Mouse (Mus musculus): ENCODE measurements around the gene Galnt6. TPM values are rescaled to one million over a fixed set of nuclear protein-coding genes. Genes with fewer than 3 reads are reported as not detected.

Gene Galnt6
- polyA plus RNA-seq, 1 experiment from 2014 or later = 1.8 TPM

DNA sequence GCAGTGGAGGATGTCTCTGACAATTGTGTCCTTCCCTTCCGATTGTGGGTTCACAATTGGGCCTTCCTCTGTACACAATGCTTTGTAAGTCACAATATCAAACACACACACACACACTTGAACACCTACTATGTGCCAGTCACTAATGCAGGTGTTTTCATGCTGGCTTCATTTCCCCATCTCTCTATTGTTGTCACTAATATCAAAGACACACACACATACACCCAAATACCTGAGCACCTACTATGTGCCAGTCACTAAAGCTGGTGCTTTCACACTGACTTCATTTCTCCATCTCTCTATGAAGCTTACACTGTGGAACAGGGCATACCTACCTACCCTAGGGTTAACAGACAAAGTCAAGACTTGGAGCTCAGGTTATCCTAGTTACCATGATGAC is 23.8 kb downstream of the Galnt6 start:
- Histone ChIP-seq H3K4me2 (ENCODE audit: low read depth, low read length) (no peak overlapping the region), H3K4me3 (ENCODE audit: low read depth, low read length) (no peak overlapping the region), H3K36me3 (ENCODE audit: control insufficient read depth, insufficient read depth) (no peaks in the 10 kb centered on the region), H3K9ac (ENCODE audit: low read depth, low read length) (no peak overlapping the region), H3K27me3 (ENCODE audit: control insufficient read depth, insufficient read depth, low read depth, low read length) (peaks cover 5% of the 10 kb centered on the region; the same call in 1 of the 2 replicates), H3K27ac (ENCODE audit: low read length) (no peak overlapping the region), H3K4me1 (ENCODE audit: control insufficient read depth, low read depth, low read length) (peaks cover 18% of the 10 kb centered on the region), H3K9me3 (replicated peaks; ENCODE audit: control insufficient read depth, low read length) (no peaks in the 10 kb centered on the region)
- no peak for ATAC-seq (ENCODE audit: low read depth)
- 55% methylated on average over 1 of the region's 1 CpGs for WGBS (ENCODE audit: insufficient replicate concordance)

DNA sequence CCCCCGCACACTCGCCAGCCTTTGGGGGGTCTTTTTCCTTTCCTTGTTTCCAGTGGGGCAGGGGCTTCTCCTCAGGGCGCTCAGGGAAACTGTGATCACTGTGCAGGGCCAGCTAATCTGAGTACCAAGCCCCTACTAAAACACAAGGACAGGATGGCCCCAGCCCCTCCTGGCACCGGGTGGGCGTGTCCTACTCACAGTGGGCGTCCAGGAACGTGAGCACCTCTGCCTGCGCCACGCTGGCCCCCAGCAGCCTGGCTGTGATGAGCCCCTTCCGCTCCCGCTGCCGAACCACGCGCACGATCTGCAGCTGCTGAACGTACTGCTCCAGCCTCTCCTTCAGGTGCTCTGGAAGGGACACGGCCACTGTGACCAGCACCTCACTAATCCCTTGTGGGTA is 25.3 kb downstream of the Galnt6 start:
- WGBS (ENCODE audit: insufficient replicate concordance) = 30% methylated on average over 17 of the region's 17 CpGs
- Histone ChIP-seq H3K4me2 (ENCODE audit: low read depth, low read length) (no peak overlapping the region), H3K4me1 (ENCODE audit: control insufficient read depth, low read depth, low read length) (peaks cover 21% of the 10 kb centered on the region), H3K27ac (ENCODE audit: low read length) (no peak overlapping the region), H3K4me3 (ENCODE audit: low read depth, low read length) (no peak overlapping the region), H3K9ac (ENCODE audit: low read depth, low read length) (no peak overlapping the region), H3K9me3 (replicated peaks; ENCODE audit: control insufficient read depth, low read length) (no peaks in the 10 kb centered on the region), H3K36me3 (ENCODE audit: control insufficient read depth, insufficient read depth) (no peaks in the 10 kb centered on the region), H3K27me3 (ENCODE audit: control insufficient read depth, insufficient read depth, low read depth, low read length) (peaks cover 5% of the 10 kb centered on the region; the same call in 1 of the 2 replicates)
- ATAC-seq (ENCODE audit: low read depth) = no peak

DNA sequence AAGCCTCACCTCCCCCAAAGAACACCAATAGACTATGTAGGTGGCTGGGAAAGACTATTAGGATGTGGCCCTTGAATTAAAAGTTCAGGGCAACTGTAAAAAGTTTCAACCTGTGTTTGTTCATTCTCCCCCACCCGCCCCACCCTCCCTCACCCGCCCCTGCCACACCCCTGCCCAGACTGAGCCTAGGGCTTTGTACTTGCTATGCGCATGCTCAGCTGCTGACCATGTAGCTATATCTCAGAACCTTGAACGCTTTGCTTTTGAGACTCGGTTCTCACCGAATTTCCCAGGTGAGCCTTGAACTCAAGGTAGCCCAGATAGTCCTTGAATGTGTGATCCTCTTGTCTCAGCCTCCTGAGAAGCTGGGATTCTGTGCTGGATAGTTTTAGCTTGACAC is 27.3 kb downstream of the Galnt6 start:
- Histone ChIP-seq H3K27me3 (ENCODE audit: control insufficient read depth, insufficient read depth, low read depth, low read length) (peaks cover 5% of the 10 kb centered on the region; the same call in 1 of the 2 replicates), H3K36me3 (ENCODE audit: control insufficient read depth, insufficient read depth) (no peaks in the 10 kb centered on the region), H3K27ac (ENCODE audit: low read length) (no peak overlapping the region), H3K9ac (ENCODE audit: low read depth, low read length) (no peak overlapping the region), H3K4me1 (ENCODE audit: control insufficient read depth, low read depth, low read length) (peaks cover 21% of the 10 kb centered on the region), H3K9me3 (replicated peaks; ENCODE audit: control insufficient read depth, low read length) (no peaks in the 10 kb centered on the region), H3K4me3 (ENCODE audit: low read depth, low read length) (no peak overlapping the region), H3K4me2 (ENCODE audit: low read depth, low read length) (peak overlapping the region; percentile 11; the same call in 1 of the 2 replicates)
- ATAC-seq (ENCODE audit: low read depth) = no peak
- 23% methylated on average over 6 of the region's 6 CpGs for WGBS (ENCODE audit: insufficient replicate concordance)

DNA sequence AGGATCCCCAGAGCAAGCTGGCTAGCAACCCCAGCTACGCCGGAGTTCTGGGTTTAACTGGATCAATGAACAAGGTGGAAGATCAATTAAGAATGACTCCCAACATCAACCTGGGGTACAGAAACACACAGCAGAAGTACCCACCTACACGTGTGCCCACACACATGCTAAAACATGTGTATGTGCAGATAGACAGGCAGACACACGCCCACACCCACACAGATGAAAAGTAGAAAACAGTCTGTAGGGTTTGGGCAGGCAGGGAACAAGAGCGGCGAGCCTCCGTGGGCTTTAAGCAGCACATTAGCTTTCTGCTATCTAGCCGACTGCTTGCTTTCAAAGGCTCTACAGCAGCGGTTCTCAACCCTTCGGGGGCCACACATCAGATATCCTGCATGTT is 28.1 kb downstream of the Galnt6 start:
- H3K4me3 ChIP-seq (ENCODE audit: low read depth, low read length) = no peak overlapping the region
- H3K27me3 ChIP-seq (ENCODE audit: control insufficient read depth, insufficient read depth, low read depth, low read length) = peaks cover 5% of the 10 kb centered on the region; the same call in 1 of the 2 replicates
- H3K9ac ChIP-seq (ENCODE audit: low read depth, low read length) = no peak overlapping the region
- no peak for ATAC-seq (ENCODE audit: low read depth)
- H3K36me3 ChIP-seq (ENCODE audit: control insufficient read depth, insufficient read depth) = no peaks in the 10 kb centered on the region
- peaks cover 21% of the 10 kb centered on the region for H3K4me1 ChIP-seq (ENCODE audit: control insufficient read depth, low read depth, low read length)
- no peaks in the 10 kb centered on the region for H3K9me3 ChIP-seq (replicated peaks; ENCODE audit: control insufficient read depth, low read length)
- WGBS (ENCODE audit: insufficient replicate concordance) = 18% methylated on average over 10 of the region's 10 CpGs
- H3K4me2 ChIP-seq (ENCODE audit: low read depth, low read length) = no peak overlapping the region
- H3K27ac ChIP-seq (ENCODE audit: low read length) = no peak overlapping the region

DNA sequence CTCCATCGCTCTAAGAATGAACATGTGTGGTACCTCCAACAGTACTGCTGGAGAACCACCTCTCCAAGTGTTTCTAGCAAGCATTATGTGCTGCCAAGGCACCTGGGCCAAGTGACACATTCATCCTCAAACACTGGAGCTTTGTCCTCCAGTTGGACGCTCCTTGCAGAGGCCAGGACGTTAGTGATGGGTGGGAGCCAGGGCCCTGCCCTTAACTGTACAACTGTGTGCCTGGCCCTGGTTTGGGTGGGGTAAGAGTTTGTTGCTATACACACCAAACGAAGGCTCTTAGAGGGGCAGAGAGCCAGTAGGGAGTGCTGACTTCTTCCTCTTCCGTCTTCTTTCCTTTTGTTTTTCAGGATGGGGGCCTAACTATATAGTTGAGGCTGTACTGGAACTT is 28.8 kb downstream of the Galnt6 start:
- 37% methylated on average over 5 of the region's 5 CpGs for WGBS (ENCODE audit: insufficient replicate concordance)
- Histone ChIP-seq H3K9ac (ENCODE audit: low read depth, low read length) (no peak overlapping the region), H3K4me2 (ENCODE audit: low read depth, low read length) (no peak overlapping the region), H3K27me3 (ENCODE audit: control insufficient read depth, insufficient read depth, low read depth, low read length) (peaks cover 5% of the 10 kb centered on the region; the same call in 1 of the 2 replicates), H3K4me3 (ENCODE audit: low read depth, low read length) (no peak overlapping the region), H3K9me3 (replicated peaks; ENCODE audit: control insufficient read depth, low read length) (no peaks in the 10 kb centered on the region), H3K4me1 (ENCODE audit: control insufficient read depth, low read depth, low read length) (peaks cover 21% of the 10 kb centered on the region), H3K27ac (ENCODE audit: low read length) (no peak overlapping the region), H3K36me3 (ENCODE audit: control insufficient read depth, insufficient read depth) (no peaks in the 10 kb centered on the region)
- ATAC-seq (ENCODE audit: low read depth) = no peak

DNA sequence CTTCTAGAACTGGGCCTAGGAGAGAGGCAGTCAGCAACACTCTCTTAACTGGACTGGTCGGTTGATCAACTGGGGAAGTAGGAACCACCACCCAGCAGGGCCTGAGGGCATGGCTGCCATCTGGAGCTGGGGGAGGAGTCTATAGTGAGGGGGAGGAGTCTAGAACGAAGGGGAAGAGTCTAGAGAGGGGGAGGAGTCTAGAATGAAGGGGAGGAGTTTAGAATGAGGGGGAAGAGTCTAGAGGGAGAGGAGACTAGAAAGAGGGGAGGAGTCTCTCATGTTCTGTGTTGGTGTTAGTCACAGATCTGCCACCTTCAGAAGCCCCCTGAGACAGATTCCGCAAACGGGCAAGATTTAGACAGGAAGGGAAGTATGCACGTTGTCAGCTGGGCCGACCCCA is 29.8 kb downstream of the Galnt6 start:
- Histone ChIP-seq H3K27ac (ENCODE audit: low read length) (no peak overlapping the region), H3K27me3 (ENCODE audit: control insufficient read depth, insufficient read depth, low read depth, low read length) (peaks cover 5% of the 10 kb centered on the region; the same call in 1 of the 2 replicates), H3K9ac (ENCODE audit: low read depth, low read length) (no peak overlapping the region), H3K4me3 (ENCODE audit: low read depth, low read length) (no peak overlapping the region), H3K36me3 (ENCODE audit: control insufficient read depth, insufficient read depth) (no peaks in the 10 kb centered on the region), H3K4me2 (ENCODE audit: low read depth, low read length) (no peak overlapping the region), H3K9me3 (replicated peaks; ENCODE audit: control insufficient read depth, low read length) (no peaks in the 10 kb centered on the region), H3K4me1 (ENCODE audit: control insufficient read depth, low read depth, low read length) (peaks cover 21% of the 10 kb centered on the region)
- WGBS (ENCODE audit: insufficient replicate concordance) = 35% methylated on average over 6 of the region's 6 CpGs
- peak; percentile 33; the same call in 1 of the 2 replicates for ATAC-seq (ENCODE audit: low read depth)

DNA sequence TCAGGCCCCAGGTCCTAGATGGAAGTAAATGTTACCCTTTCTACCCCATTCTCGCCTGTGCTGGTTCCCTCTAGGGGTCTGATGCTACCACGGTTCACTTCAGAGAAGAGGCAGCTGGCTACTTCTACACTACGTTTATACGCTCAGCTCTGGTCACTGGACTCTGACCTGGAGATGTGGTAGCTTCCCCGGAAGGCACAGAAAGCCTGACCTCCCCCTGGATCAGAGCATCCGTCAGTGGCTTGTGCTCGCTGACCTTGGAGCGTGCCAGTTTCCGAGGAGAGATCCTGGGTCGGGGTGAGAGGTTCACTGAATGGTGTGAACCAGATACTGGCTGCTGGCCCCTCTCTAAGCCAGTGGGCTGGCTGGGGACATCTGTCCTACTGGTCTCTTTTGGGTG is 31.1 kb downstream of the Galnt6 start:
- 68% methylated on average over 10 of the region's 10 CpGs for WGBS (ENCODE audit: insufficient replicate concordance)
- peaks cover 21% of the 10 kb centered on the region for H3K4me1 ChIP-seq (ENCODE audit: control insufficient read depth, low read depth, low read length)
- H3K27me3 ChIP-seq (ENCODE audit: control insufficient read depth, insufficient read depth, low read depth, low read length) = no peaks in the 10 kb centered on the region
- H3K36me3 ChIP-seq (ENCODE audit: control insufficient read depth, insufficient read depth) = no peaks in the 10 kb centered on the region
- H3K9me3 ChIP-seq (replicated peaks; ENCODE audit: control insufficient read depth, low read length) = no peaks in the 10 kb centered on the region
- ATAC-seq (ENCODE audit: low read depth) = no peak
- H3K4me2 ChIP-seq (ENCODE audit: low read depth, low read length) = no peak overlapping the region
- no peak overlapping the region for H3K9ac ChIP-seq (ENCODE audit: low read depth, low read length)
- H3K27ac ChIP-seq (ENCODE audit: low read length) = no peak overlapping the region
- no peak overlapping the region for H3K4me3 ChIP-seq (ENCODE audit: low read depth, low read length)

DNA sequence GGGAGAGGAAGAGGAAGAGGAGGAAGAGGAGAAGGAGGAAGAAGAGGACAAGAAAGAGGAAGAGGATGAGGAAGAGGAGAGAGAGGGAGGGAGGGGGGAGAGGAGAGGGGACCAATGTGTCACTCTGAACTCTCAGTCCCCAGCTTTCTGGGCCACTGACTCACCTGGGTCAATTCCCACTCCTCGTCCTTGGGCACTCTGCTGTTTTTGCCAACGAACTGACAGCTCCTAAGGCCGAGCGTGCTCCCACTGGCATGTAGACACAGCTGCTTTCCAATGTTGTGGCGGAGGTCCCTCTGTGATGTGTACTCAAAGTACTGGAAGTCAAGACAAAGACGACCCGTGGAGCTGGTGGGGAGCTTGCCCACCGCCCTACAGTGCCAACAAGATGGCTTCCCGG is 34.8 kb downstream of the Galnt6 start:
- no peaks in the 10 kb centered on the region for H3K9me3 ChIP-seq (replicated peaks; ENCODE audit: control insufficient read depth, low read length)
- H3K4me3 ChIP-seq (ENCODE audit: low read depth, low read length) = no peak overlapping the region
- H3K9ac ChIP-seq (ENCODE audit: low read depth, low read length) = no peak overlapping the region
- H3K4me1 ChIP-seq (ENCODE audit: control insufficient read depth, low read depth, low read length) = no peaks in the 10 kb centered on the region
- no peak overlapping the region for H3K27ac ChIP-seq (ENCODE audit: low read length)
- no peak for ATAC-seq (ENCODE audit: low read depth)
- no peak overlapping the region for H3K4me2 ChIP-seq (ENCODE audit: low read depth, low read length)
- WGBS (ENCODE audit: insufficient replicate concordance) = 76% methylated on average over 9 of the region's 9 CpGs
- H3K36me3 ChIP-seq (ENCODE audit: control insufficient read depth, insufficient read depth) = no peaks in the 10 kb centered on the region
- no peaks in the 10 kb centered on the region for H3K27me3 ChIP-seq (ENCODE audit: control insufficient read depth, insufficient read depth, low read depth, low read length)

DNA sequence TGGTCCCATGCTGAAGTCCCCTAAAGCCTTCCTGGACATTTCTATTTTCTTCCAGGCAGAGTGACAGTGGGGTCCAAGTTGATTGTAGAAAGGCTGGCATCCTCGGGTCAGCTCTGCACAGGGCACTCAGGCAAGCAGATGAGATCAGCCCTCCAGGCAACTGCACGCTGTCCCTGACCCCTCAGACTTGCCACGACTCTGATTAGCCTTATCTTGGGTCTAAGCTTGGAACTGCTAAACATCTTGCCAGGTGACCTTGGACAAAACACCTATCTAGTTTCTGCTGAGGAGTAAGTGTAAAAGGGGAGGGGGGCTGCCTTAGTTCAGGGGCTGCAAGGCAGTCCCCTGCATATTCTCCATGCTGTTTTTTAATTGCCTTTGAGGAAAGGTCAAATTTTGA is 37.2 kb downstream of the Galnt6 start:
- Histone ChIP-seq H3K27me3 (ENCODE audit: control insufficient read depth, insufficient read depth, low read depth, low read length) (no peaks in the 10 kb centered on the region), H3K27ac (ENCODE audit: low read length) (no peak overlapping the region), H3K9me3 (replicated peaks; ENCODE audit: control insufficient read depth, low read length) (no peaks in the 10 kb centered on the region), H3K4me2 (ENCODE audit: low read depth, low read length) (no peak overlapping the region), H3K4me3 (ENCODE audit: low read depth, low read length) (no peak overlapping the region), H3K36me3 (ENCODE audit: control insufficient read depth, insufficient read depth) (no peaks in the 10 kb centered on the region), H3K9ac (ENCODE audit: low read depth, low read length) (no peak overlapping the region), H3K4me1 (ENCODE audit: control insufficient read depth, low read depth, low read length) (peaks cover 8% of the 10 kb centered on the region)
- ATAC-seq (ENCODE audit: low read depth) = no peak
- 18% methylated on average over 3 of the region's 3 CpGs for WGBS (ENCODE audit: insufficient replicate concordance)

Measured in liver, embryonic 16.5 days (tissue).